Mouse (Mus musculus): ENCODE measurements around the gene Pkhd1. TPM values are rescaled to one million over a fixed set of nuclear protein-coding genes. Genes with fewer than 3 reads are reported as not detected.
"Not testable (repeated sequence)": the region's sequence is repeated elsewhere in the genome, so short reads cannot be mapped to it uniquely, and the experiment has no call there.

Pkhd1 gene
- polyA plus RNA-seq, 1 experiment = 0.05 TPM

- TF ChIP-seq CTCF (IDR thresholded peaks at IDR 0.05; ENCODE audit: borderline replicate concordance, extremely low read depth, insufficient read depth, insufficient read length) (no peak), POLR2A (IDR thresholded peaks at IDR 0.05; ENCODE audit: borderline replicate concordance, extremely low read depth, insufficient read depth, insufficient read length, poor library complexity, severe bottlenecking) (no peak)
- DNase-seq (ENCODE audit: low read depth) = no peak
Measured at GRCm38 (mm10) chr1:20260403-20260802, 357.5 kb downstream of the Pkhd1 start.

- peak; percentile 8 for DNase-seq (ENCODE audit: low read depth)
- TF ChIP-seq CTCF (IDR thresholded peaks at IDR 0.05; ENCODE audit: borderline replicate concordance, extremely low read depth, insufficient read depth, insufficient read length) (no peak), POLR2A (IDR thresholded peaks at IDR 0.05; ENCODE audit: borderline replicate concordance, extremely low read depth, insufficient read depth, insufficient read length, poor library complexity, severe bottlenecking) (no peak)
Measured at GRCm38 (mm10) chr1:20248169-20248568, 369.7 kb downstream of the Pkhd1 start.

- DNase-seq (ENCODE audit: low read depth) = peak; percentile 15
- TF ChIP-seq CTCF (IDR thresholded peaks at IDR 0.05; ENCODE audit: borderline replicate concordance, extremely low read depth, insufficient read depth, insufficient read length) (no peak), POLR2A (IDR thresholded peaks at IDR 0.05; ENCODE audit: borderline replicate concordance, extremely low read depth, insufficient read depth, insufficient read length, poor library complexity, severe bottlenecking) (no peak)
Measured at GRCm38 (mm10) chr1:20216681-20217080, 401.2 kb downstream of the Pkhd1 start.

GRCm38 (mm10) chr1:20190444-20190843 is 427.4 kb downstream of the Pkhd1 start:
- peak; percentile 48 for DNase-seq (ENCODE audit: low read depth)
- TF ChIP-seq CTCF (IDR thresholded peaks at IDR 0.05; ENCODE audit: borderline replicate concordance, extremely low read depth, insufficient read depth, insufficient read length) (no peak), POLR2A (IDR thresholded peaks at IDR 0.05; ENCODE audit: borderline replicate concordance, extremely low read depth, insufficient read depth, insufficient read length, poor library complexity, severe bottlenecking) (no peak)

GRCm38 (mm10) chr1:20180157-20180556 is 437.7 kb downstream of the Pkhd1 start:
- peak; percentile 14 for DNase-seq (ENCODE audit: low read depth)
- TF ChIP-seq CTCF (IDR thresholded peaks at IDR 0.05; ENCODE audit: borderline replicate concordance, extremely low read depth, insufficient read depth, insufficient read length) (no peak), POLR2A (IDR thresholded peaks at IDR 0.05; ENCODE audit: borderline replicate concordance, extremely low read depth, insufficient read depth, insufficient read length, poor library complexity, severe bottlenecking) (no peak)

GRCm38 (mm10) chr1:20171199-20171598 is 446.7 kb downstream of the Pkhd1 start:
- TF ChIP-seq POLR2A (IDR thresholded peaks at IDR 0.05; ENCODE audit: borderline replicate concordance, extremely low read depth, insufficient read depth, insufficient read length, poor library complexity, severe bottlenecking) (no peak), CTCF (IDR thresholded peaks at IDR 0.05; ENCODE audit: borderline replicate concordance, extremely low read depth, insufficient read depth, insufficient read length) (no peak)
- DNase-seq (ENCODE audit: low read depth) = no peak

- DNase-seq (ENCODE audit: low read depth) = not testable (repeated sequence)
Measured at GRCm38 (mm10) chr1:20150627-20151026, 467.2 kb downstream of the Pkhd1 start.

- DNase-seq (ENCODE audit: low read depth) = no peak
- TF ChIP-seq CTCF (IDR thresholded peaks at IDR 0.05; ENCODE audit: borderline replicate concordance, extremely low read depth, insufficient read depth, insufficient read length) = no peak
- TF ChIP-seq POLR2A (IDR thresholded peaks at IDR 0.05; ENCODE audit: borderline replicate concordance, extremely low read depth, insufficient read depth, insufficient read length, poor library complexity, severe bottlenecking) = no peak
Measured at GRCm38 (mm10) chr1:20150016-20150415, 467.8 kb downstream of the Pkhd1 start.

GRCm38 (mm10) chr1:20136205-20136604 is 481.7 kb downstream of the Pkhd1 start:
- TF ChIP-seq CTCF (IDR thresholded peaks at IDR 0.05; ENCODE audit: borderline replicate concordance, extremely low read depth, insufficient read depth, insufficient read length) = no peak
- TF ChIP-seq POLR2A (IDR thresholded peaks at IDR 0.05; ENCODE audit: borderline replicate concordance, extremely low read depth, insufficient read depth, insufficient read length, poor library complexity, severe bottlenecking) = no peak
- no peak for DNase-seq (ENCODE audit: low read depth)

GRCm38 (mm10) chr1:20135065-20135618 is 482.7 kb downstream of the Pkhd1 start:
- peak; percentile 19 for DNase-seq (ENCODE audit: low read depth)
- TF ChIP-seq CTCF (IDR thresholded peaks at IDR 0.05; ENCODE audit: borderline replicate concordance, extremely low read depth, insufficient read depth, insufficient read length) (no peak), POLR2A (IDR thresholded peaks at IDR 0.05; ENCODE audit: borderline replicate concordance, extremely low read depth, insufficient read depth, insufficient read length, poor library complexity, severe bottlenecking) (no peak)

- no peak for TF ChIP-seq CTCF (IDR thresholded peaks at IDR 0.05; ENCODE audit: borderline replicate concordance, extremely low read depth, insufficient read depth, insufficient read length)
- no peak for TF ChIP-seq POLR2A (IDR thresholded peaks at IDR 0.05; ENCODE audit: borderline replicate concordance, extremely low read depth, insufficient read depth, insufficient read length, poor library complexity, severe bottlenecking)
- DNase-seq (ENCODE audit: low read depth) = no peak
Measured at GRCm38 (mm10) chr1:20133636-20134035, 484.2 kb downstream of the Pkhd1 start.

- DNase-seq (ENCODE audit: low read depth) = peak; percentile 17
- TF ChIP-seq POLR2A (IDR thresholded peaks at IDR 0.05; ENCODE audit: borderline replicate concordance, extremely low read depth, insufficient read depth, insufficient read length, poor library complexity, severe bottlenecking) (no peak), CTCF (IDR thresholded peaks at IDR 0.05; ENCODE audit: borderline replicate concordance, extremely low read depth, insufficient read depth, insufficient read length) (no peak)
Measured at GRCm38 (mm10) chr1:20131786-20132596, 485.9 kb downstream of the Pkhd1 start.
